Mouse (Mus musculus) neural tube, embryonic 10.5 days (tissue): ENCODE measurements around the gene Zcchc24.
A peak's percentile ranks its signal among the peaks of the same experiment; 100 is the strongest.
"Not testable (repeated sequence)": the region's sequence is repeated elsewhere in the genome, so short reads cannot be mapped to it uniquely, and the experiment has no call there.

Experiments
- DNase-seq: peaks from one replicate; pipeline ENCODE4 v3.0.0-alpha.2; 2017; ENCODE audit warnings: low spot score; ENCODE audit errors: extremely low spot score

Zcchc24 gene

GRCm38 (mm10) chr14:25768915-25769625 is at the start of gene Zcchc24:
Zcchc24 (minus strand) TSS chr14:25769039.
- peak; percentile 90 for DNase-seq

GRCm38 (mm10) chr14:25816416-25816815 is 47.6 kb upstream of the Zcchc24 start:
- DNase-seq = peak; percentile 65

GRCm38 (mm10) chr14:25814140-25814539 is 45.3 kb upstream of the Zcchc24 start:
- DNase-seq = no peak

GRCm38 (mm10) chr14:25811026-25811425 is 42.2 kb upstream of the Zcchc24 start:
- DNase-seq = not testable (repeated sequence)

GRCm38 (mm10) chr14:25806561-25806960 is 37.7 kb upstream of the Zcchc24 start:
- no peak for DNase-seq

- no peak for DNase-seq
Observed at GRCm38 (mm10) chr14:25805871-25806270, 37.0 kb upstream of the Zcchc24 start.

- DNase-seq = no peak
Observed at GRCm38 (mm10) chr14:25803246-25803809, 34.5 kb upstream of the Zcchc24 start.

GRCm38 (mm10) chr14:25802511-25802910 is 33.7 kb upstream of the Zcchc24 start:
- DNase-seq = no peak

GRCm38 (mm10) chr14:25800166-25800960 is 31.5 kb upstream of the Zcchc24 start:
- DNase-seq = peak; percentile 93

- peak; percentile 36 for DNase-seq
Observed at GRCm38 (mm10) chr14:25796619-25797018, 27.8 kb upstream of the Zcchc24 start.

- peak; percentile 36 for DNase-seq
Observed at GRCm38 (mm10) chr14:25795561-25796174, 26.8 kb upstream of the Zcchc24 start.

GRCm38 (mm10) chr14:25795067-25795466 is 26.2 kb upstream of the Zcchc24 start:
- no peak for DNase-seq

GRCm38 (mm10) chr14:25794331-25794730 is 25.5 kb upstream of the Zcchc24 start:
- DNase-seq = no peak

GRCm38 (mm10) chr14:25790768-25791302 is 22.0 kb upstream of the Zcchc24 start:
- DNase-seq = no peak

GRCm38 (mm10) chr14:25789946-25790345 is 21.1 kb upstream of the Zcchc24 start:
- DNase-seq = no peak

- no peak for DNase-seq
Observed at GRCm38 (mm10) chr14:25789207-25789606, 20.4 kb upstream of the Zcchc24 start.

GRCm38 (mm10) chr14:25788201-25788600 is 19.4 kb upstream of the Zcchc24 start:
- DNase-seq = no peak

GRCm38 (mm10) chr14:25787387-25787910 is 18.6 kb upstream of the Zcchc24 start:
- DNase-seq = no peak

GRCm38 (mm10) chr14:25786959-25787358 is 18.1 kb upstream of the Zcchc24 start:
- no peak for DNase-seq

GRCm38 (mm10) chr14:25785210-25785609 is 16.4 kb upstream of the Zcchc24 start:
- DNase-seq = no peak

- DNase-seq = no peak
Observed at GRCm38 (mm10) chr14:25783220-25783619, 14.4 kb upstream of the Zcchc24 start.
